Mouse (Mus musculus): ENCODE measurements at regions not wholly inside any gene's neighbourhood (a gene's known extent, or its start where the extent isn't known, plus 50 kb on each side); places are given as distances from the start of the nearest gene placed in this dataset.

- peak; percentile 21 for DNase-seq (ENCODE audit: low spot score)
Observed at GRCm38 (mm10) chr2:178542032-178542431, 111.7 kb downstream of the Cdh26 start.

- DNase-seq (ENCODE audit: low spot score) = no peak
Observed at GRCm38 (mm10) chr2:178544411-178544810, 114.1 kb downstream of the Cdh26 start.

GRCm38 (mm10) chr2:178545601-178546352, 115.4 kb downstream of the Cdh26 start:
- DNase-seq (ENCODE audit: low spot score) = no peak

- DNase-seq (ENCODE audit: low spot score) = no peak
Observed at GRCm38 (mm10) chr2:178546353-178546720, 116.0 kb downstream of the Cdh26 start.

GRCm38 (mm10) chr2:178546888-178547287, 116.6 kb downstream of the Cdh26 start:
- DNase-seq (ENCODE audit: low spot score) = peak; percentile 55

- DNase-seq (ENCODE audit: low spot score) = no peak
Observed at GRCm38 (mm10) chr2:178548937-178549336, 118.6 kb downstream of the Cdh26 start.

- DNase-seq (ENCODE audit: low spot score) = no peak
Observed at GRCm38 (mm10) chr2:178553736-178554135, 123.4 kb downstream of the Cdh26 start.

GRCm38 (mm10) chr2:178555692-178556340, 125.5 kb downstream of the Cdh26 start:
- DNase-seq (ENCODE audit: low spot score) = no peak

- no peak for DNase-seq (ENCODE audit: low spot score)
Observed at GRCm38 (mm10) chr2:178557934-178558333, 127.6 kb downstream of the Cdh26 start.

GRCm38 (mm10) chr2:178563287-178563686, 133.0 kb downstream of the Cdh26 start:
- DNase-seq (ENCODE audit: low spot score) = no peak

- no peak for DNase-seq (ENCODE audit: low spot score)
Observed at GRCm38 (mm10) chr2:178565368-178565818, 135.1 kb downstream of the Cdh26 start.

- DNase-seq (ENCODE audit: low spot score) = no peak
Observed at GRCm38 (mm10) chr2:178567493-178567892, 137.2 kb downstream of the Cdh26 start.

- no peak for DNase-seq (ENCODE audit: low spot score)
Observed at GRCm38 (mm10) chr2:178572301-178572700, 142.0 kb downstream of the Cdh26 start.

- DNase-seq (ENCODE audit: low spot score) = no peak
Observed at GRCm38 (mm10) chr2:178574859-178575258, 144.5 kb downstream of the Cdh26 start.

- no peak for DNase-seq (ENCODE audit: low spot score)
Observed at GRCm38 (mm10) chr2:178575403-178575802, 145.1 kb downstream of the Cdh26 start.

- DNase-seq (ENCODE audit: low spot score) = no peak
Observed at GRCm38 (mm10) chr2:178576067-178576466, 145.7 kb downstream of the Cdh26 start.

- DNase-seq (ENCODE audit: low spot score) = no peak
Observed at GRCm38 (mm10) chr2:178579571-178579970, 149.2 kb downstream of the Cdh26 start.

- DNase-seq (ENCODE audit: low spot score) = peak; percentile 13
Observed at GRCm38 (mm10) chr2:178581306-178581705, 151.0 kb downstream of the Cdh26 start.

- DNase-seq (ENCODE audit: low spot score) = no peak
Observed at GRCm38 (mm10) chr2:178584970-178585566, 154.7 kb downstream of the Cdh26 start.

- DNase-seq (ENCODE audit: low spot score) = no peak
Observed at GRCm38 (mm10) chr2:178587134-178587636, 156.9 kb downstream of the Cdh26 start.

- DNase-seq (ENCODE audit: low spot score) = no peak
Observed at GRCm38 (mm10) chr2:178593743-178594142, 163.4 kb downstream of the Cdh26 start.

- DNase-seq (ENCODE audit: low spot score) = peak; percentile 60
Observed at GRCm38 (mm10) chr2:178594177-178594576, 163.8 kb downstream of the Cdh26 start.

Data from testis, postnatal 14 days (tissue).